Mouse (Mus musculus) liver, adult 2 months (tissue): Measurements from ENCODE around the gene Syngr1.

Experiments used
- CTCF ChIP-seq: fragments of 200-500 bp; IDR thresholded peaks from 2 replicates; pipeline ENCODE4 v1.5.1; 2011; ENCODE audit warnings: low read depth, low read length, control low read depth
- POLR2A ChIP-seq: fragments of 200-500 bp; IDR thresholded peaks from 2 replicates; pipeline ENCODE4 v1.6.1; 2011; ENCODE audit warnings: low read length, control low read depth; ENCODE audit not compliant: insufficient read depth; ENCODE audit errors: extremely low read depth

GRCm38 (mm10) chr15:80131421-80131820 is 40.3 kb downstream of the Syngr1 start:
- TF ChIP-seq CTCF (no peak), POLR2A (no peak)
